Mouse (Mus musculus) ovary, postnatal 14 days (tissue): ENCODE results near the gene Mgmt.

Experiments used
- DNase-seq: peaks from one replicate; pipeline ENCODE4 v3.0.0; 2022; ENCODE audit warnings: low spot score

The Mgmt gene

GRCm38 (mm10) chr7:136912901-136913300 is 18.5 kb downstream of the Mgmt start:
- no peak for DNase-seq

DNA sequence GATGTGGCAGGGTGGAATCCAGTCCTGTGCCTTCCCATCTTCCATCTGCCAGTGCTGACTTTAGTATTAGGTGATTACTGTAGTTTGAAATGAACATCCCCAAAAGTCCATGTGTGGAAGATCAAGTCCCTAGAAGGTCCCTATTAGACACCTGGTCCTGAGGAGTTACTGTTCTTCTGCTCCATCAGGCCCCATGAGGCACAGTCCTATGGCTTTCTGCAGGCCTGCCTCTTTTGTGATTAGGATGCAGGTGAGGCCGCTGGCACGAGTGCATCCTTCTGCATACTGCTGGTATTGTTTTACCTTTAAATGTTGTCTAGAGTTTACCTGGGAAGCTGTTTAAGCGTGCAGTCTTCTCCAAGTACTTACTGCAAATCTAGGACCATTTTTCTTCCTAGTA is 21.6 kb downstream of the Mgmt start:
- no peak for DNase-seq

DNA sequence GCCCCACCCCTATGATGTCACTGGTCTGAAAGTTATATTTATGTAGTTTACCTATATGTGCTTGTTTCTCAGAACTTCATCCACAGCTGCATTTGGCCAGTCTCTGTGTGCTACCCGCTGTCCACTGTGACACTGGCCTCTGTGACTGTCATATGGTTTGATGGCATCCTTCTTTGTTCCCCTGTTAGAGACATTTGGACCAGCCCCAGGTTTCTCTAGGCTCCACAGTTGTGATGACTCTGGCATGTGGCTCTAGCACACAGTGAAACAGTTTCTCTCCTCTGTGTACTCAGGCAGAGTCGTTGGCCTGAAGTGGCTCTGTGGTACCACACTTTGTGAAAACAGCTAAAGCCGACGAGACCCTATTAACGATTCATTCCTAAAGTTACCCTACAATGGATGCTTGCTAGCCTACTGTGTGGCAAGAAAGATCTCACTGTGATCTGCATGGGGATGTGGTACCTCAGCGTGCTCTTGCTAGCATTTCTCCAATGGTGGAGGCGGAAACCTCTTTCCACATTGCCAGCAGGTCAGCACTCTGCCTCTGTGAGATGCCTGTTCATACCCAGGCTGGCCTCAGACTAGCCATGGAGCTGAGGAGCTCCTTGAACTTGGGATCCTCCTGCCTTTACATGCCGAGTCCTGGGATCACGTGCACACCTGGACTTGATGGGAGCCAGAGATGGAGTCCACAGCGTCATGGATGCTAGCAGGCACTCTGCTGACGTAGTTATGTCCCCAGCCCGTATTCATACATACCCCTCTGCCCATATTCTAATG is 26.8 kb downstream of the Mgmt start:
- DNase-seq: no peak

DNA sequence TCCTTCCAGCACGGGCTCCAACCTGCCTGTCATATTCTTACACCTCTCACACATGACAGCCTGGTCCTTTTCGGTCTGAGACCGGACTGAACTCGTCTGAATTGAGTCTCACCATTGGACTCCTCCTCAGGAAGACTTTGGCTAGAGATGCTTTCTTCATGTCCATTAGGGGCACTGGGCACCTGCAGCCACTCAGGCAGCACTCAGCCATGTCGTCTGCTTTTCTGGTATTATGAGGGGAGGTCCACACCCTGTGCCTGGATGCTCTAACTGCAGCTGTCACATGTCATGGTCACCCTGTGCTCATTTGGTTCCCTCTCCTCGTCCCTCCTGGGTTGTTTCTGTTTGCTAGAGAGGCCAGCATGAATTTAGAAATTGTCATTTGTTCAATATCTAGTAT is 27.8 kb downstream of the Mgmt start:
- DNase-seq: no peak

DNA sequence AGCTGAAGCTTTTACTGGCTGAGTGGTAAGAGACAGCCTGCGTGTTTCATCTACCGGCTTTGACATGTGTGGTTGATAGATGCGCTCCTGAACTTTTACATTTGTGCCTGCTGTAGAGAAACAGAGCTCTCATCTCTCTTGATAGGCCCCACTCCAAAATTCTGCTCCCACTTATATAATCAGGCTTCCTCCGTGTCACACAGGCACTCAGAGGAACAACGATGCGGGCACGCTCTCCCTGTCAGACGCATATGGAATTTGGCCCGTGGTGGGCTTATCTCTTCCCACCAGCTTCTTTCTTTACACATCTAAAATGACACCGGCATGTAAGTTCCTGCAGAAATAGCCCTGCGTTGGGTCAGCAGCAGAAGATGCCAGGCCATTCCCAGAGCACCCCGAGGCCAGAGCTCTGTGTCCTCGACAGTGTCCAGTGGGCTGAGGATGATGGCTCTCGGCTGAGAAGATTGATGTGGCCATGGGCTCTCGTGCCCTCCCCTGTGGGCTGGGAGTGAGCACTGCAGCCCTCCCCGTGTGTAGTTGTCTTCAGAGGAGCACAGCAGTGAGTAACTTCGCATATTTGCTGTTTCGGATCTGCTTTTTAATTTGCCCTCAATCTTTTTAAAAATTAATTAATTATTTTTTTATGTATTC is 30.3 kb downstream of the Mgmt start:
- DNase-seq: no peak

GRCm38 (mm10) chr7:136926178-136926577 is 31.8 kb downstream of the Mgmt start:
- no peak for DNase-seq

GRCm38 (mm10) chr7:136930451-136930850 is 36.0 kb downstream of the Mgmt start:
- no peak for DNase-seq

- no peak for DNase-seq
Observed at GRCm38 (mm10) chr7:136933367-136933766, 39.0 kb downstream of the Mgmt start.

- DNase-seq: no peak
Observed at GRCm38 (mm10) chr7:136934336-136934735, 39.9 kb downstream of the Mgmt start.

DNA sequence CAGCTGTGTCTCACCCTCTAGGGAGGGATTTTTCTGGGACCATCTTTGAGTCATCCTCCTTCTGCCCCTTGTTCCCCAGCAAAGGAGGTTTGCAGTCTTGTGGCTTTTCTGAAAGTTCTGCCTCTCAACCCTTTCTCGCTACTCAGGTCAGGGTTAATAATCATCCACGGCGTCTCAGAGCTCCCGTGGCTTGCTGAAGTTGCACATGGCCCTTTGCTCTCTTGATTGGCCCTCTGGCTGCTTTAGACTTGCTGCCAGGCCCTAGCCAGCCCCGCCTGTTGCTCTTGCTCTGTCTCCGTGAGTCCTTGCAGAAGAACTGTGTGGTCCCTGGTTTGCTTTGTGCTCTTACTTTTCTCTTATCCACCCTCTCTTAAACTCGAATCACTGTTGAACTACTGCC is 40.4 kb downstream of the Mgmt start:
- DNase-seq: no peak

DNA sequence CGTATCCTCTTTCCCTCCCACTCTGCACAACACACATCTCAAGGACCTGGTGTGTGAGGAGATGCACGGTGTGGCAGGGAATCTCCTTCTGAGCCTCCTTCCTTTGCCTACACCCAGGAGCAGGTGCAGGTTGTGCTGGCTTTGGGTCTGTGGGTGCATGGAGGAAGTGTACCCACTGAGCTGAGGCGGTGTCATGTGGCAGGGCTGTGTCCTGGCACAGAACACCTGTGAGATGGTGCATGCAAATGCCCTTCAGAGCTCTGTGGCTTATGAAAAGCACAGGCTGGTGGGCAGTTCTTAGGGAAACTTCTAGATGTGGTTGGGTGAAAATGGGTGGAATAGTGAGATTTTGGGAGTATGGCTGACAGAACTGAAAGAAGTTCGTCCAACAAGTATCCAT is 44.0 kb downstream of the Mgmt start:
- DNase-seq: no peak

- no peak for DNase-seq
Observed at GRCm38 (mm10) chr7:136942414-136942813, 48.0 kb downstream of the Mgmt start.

DNA sequence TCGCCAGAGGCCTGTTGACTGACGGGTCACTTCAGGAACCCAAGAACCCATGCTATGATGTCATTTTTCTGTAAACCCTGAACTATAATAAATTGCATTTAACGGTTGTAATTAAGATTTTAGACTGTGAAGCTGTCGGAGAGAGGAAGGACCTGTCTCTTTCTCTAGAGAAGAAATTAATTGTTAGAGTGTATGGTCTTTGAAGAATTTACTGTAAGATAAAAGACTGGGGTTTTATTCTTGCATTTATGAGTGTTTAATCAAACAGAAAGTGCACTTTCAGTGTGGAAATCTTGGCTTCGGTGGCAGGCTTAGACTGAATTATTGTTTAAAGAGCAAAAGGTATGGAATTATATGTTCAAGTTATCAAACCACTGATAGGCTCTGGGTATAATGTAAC is 49.5 kb downstream of the Mgmt start:
- no peak for DNase-seq

DNA sequence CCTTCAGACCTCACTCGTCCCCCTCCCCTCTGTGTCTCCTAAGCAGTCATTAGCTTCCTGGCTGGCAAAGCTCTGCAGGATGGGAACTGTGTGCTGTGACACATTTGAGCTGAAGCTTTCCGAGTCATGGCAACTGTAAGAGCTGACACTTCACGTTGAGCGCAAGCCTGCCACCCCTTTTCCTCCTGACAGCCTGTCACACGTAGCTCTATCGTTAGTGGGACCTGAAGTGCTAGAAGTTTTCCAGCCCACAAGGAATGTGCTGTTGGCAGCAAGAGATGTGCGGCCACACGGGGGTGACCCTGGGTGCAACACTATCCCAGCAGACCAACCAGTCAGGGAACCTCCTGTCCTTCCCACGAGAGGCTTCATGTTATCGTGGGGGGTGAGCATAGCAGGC is 51.3 kb downstream of the Mgmt start:
- DNase-seq: no peak

GRCm38 (mm10) chr7:136946131-136946530 is 51.7 kb downstream of the Mgmt start:
- DNase-seq: no peak

- DNase-seq: no peak
Observed at GRCm38 (mm10) chr7:136948275-136948810, 53.9 kb downstream of the Mgmt start.

GRCm38 (mm10) chr7:136952608-136953007 is 58.2 kb downstream of the Mgmt start:
- DNase-seq: no peak

- no peak for DNase-seq
Observed at GRCm38 (mm10) chr7:136953251-136953650, 58.8 kb downstream of the Mgmt start.

DNA sequence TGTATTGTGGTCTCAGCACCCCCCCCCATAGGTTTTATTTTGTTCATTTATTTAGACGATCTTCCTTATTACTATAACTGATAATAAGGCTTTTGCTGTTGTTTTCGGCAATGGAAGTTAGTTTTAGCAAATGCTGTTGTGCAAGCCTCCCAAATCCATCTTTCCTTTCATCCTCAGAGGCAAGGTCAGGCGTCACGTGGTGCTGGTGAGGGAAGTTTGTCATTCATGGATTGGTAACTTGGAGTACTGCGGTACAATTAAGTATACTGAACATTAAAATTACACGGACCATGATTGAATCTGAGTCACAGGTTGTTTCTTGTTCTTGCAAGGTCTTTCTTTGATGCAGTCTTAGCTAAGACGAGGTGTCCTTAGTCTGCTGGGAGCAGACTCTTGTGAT is 77.9 kb downstream of the Mgmt start:
- no peak for DNase-seq

GRCm38 (mm10) chr7:136975001-136975400 is 80.6 kb downstream of the Mgmt start:
- no peak for DNase-seq

- DNase-seq: no peak
Observed at GRCm38 (mm10) chr7:136997456-136997855, 103.0 kb downstream of the Mgmt start.

DNA sequence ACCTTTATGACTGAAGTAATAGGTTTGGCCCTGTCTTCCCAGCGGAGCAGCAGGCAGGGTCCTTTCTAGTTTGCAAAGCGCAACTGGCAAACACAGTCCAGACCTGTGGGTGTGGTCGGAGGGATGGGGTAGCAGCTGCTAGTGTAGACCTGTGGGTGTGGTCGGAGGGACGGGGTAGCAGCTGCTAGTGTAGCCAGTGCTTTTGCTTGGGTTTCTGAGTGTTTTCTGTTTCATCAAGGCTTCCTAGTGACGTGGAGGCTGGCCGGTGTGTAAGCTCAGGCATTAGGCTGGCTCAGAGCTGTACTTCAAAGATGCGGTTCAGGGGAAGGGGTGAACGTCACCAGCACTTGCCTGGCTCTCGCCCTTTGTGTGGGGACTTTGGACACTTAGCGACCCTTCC is 106.3 kb downstream of the Mgmt start:
- DNase-seq: no peak

DNA sequence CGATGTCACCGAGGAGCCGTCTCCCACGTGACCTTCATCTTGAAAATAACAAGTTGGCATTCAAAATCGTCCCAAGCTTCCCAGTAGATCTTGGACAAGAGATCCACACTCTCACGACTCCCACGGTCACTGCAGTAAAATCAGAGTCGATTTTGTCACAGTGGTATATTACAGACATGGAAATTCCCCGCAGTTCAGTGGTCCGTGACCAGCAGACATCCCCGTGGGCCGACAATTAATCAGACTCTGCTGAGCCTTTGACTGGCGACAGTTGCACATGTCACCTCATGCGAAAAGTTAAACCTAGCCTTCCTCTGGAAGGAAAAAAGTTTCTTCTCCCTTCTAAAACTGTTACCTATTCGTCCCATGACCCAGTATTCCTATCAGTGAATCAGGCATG is 106.8 kb downstream of the Mgmt start:
- DNase-seq: no peak

DNA sequence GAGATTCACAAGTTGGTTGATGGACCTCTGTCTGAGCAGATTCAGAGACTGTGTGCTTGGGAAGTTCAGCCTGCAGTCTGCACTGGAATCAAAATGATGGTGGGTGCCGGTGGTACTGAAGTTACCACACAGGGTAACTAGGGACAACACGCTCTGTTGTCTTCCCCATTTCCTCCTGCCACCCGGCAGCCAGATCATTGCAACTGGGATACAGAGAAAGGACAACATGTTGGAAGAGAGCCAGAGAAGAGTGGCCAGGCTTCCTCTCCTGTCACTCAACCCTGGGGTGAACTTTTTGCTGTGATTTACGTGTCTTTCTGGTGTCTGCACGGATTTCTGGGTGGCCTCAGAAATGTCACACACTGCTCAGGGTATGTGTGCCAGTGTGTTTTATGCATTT is 107.4 kb downstream of the Mgmt start:
- DNase-seq: no peak
